Mouse (Mus musculus) gastrocnemius, postnatal 10 days (tissue): ENCODE results near the gene Spdya. TPM values are rescaled to one million over a fixed set of nuclear protein-coding genes. Genes with fewer than 3 reads are reported as not detected.
A peak's percentile ranks its signal among the peaks of the same experiment; 100 is the strongest.
"Not testable (repeated sequence)": the region's sequence is repeated elsewhere in the genome, so short reads cannot be mapped to it uniquely, and the experiment has no call there.

Experiments used
- DNase-seq: peaks from one replicate; pipeline ENCODE4 v3.0.0; 2021; ENCODE audit warnings: mixed read lengths
- long read RNA-seq, 2 experiments: library from polyadenylated mRNA; stranded (forward); transcript quantifications; one replicate each; pipeline ENCODE4 v2.0.0; 2021
- total RNA-seq, 2 experiments: library from RNA; stranded (reverse); gene quantifications; 2 replicates each; pipeline ENCODE4 v1.2.3; 2021

Spdya gene
- under 1 TPM; 0.12 to 0.32 TPM for total RNA-seq
- long read RNA-seq, experiment 1, partial matches to known transcripts, result 0 of 1 reads
- long read RNA-seq, experiment 1, other reads (novel, unspliced or antisense), result 0 of 1 reads
- long read RNA-seq, experiment 2, partial matches to known transcripts, result 0 of 1 reads
- long read RNA-seq, experiment 2, other reads (novel, unspliced or antisense), result 1 of 1 reads

DNA sequence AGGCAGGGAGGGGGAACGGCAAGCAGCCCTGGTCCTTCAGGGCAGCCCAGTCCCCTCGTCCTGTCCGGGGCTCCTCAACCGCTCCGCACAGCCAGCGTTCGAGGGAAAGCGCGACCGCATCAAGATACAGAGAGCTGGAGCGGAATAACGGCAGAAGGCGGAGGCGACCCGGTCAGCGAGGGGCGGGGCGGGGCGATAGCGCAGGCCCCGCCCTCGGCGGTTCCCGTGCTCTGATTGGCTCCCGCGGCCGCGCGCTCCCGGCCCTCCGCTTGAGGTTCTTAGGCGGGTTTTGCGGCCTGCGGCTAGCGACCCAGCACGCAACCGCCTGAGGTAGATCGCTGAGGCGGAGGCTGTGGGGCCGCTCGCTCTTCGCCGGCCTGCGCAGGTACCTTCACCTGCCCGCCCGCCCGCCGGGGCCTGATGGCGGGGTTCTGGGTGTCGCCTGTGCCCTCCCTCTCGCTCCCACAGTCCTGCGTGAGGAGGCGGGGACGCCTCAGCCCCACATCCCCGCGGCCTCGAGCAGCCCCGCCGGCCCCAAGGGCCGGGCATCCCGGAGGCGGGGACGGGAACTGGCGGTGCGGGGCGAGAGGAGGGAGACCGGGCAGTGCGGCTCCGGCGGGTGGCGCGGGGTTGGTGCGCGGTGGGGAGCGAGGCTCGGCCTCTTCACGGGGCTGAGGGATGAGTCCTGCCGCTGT, at the start of gene Spdya:
TSS of gene Spdya (plus strand) at position 305 of the 695 bp plus-strand sequence.
- DNase-seq, result peak; percentile 83

DNA sequence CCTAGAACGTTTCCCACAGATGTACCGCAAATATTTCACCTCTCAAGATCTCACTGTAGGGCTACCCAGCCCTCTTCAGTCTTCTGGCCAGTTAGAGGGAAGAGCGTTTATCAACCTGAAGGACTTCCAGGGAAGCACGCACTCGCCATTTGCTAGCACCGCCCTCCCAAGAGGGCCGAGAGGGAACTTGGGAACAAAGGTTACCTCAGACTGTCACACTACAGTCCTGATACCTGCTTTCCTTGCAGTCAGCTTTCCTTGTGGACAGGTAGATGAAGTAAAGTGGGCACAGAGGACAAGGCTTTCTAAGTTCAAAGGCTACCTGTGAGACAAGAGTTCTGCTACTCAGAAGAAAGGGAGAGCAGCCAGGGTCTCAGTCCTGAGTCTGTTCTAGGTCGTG, 45.0 kb upstream of the Spdya start:
- no peak for DNase-seq

DNA sequence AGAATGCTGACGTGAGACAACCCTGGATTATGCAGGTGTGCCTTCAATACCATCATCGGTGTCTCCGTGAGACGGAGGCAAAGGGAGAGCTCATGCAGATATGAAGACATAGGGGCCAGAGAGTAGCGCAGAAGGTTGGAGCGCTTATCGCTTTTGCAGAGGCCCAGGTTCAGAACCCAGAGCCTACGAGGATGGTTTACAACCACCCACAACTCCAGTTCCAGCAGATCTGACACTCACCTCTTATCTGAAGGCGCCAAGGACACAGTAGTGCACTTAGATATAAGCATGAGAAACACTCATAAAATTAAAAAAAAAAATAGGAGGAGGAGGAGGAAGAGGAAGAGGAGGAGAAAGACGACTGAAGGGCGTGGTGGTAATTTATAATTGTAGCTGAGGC, 41.6 kb upstream of the Spdya start:
- DNase-seq, result no peak

DNA sequence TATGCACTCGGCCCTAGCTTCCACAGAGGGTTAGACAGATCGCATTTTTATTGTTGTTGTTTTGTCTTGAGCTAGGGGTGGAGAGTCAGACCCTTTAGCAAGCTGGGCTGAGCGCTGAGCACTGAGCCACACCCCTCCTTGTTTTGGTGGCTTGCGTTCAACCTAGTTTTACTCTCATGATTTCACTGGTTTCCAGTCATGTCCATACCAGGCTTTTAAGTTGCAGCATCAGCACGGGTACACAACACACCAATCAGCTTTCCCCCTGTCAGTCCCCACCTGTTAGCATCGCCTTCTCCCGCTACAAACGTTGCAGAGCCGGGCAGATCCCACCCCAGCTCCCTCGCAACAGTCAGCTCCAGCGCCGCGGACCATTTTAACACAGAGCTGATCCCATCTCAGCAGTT, 25.6 kb upstream of the Spdya start:
- DNase-seq, result no peak

DNA sequence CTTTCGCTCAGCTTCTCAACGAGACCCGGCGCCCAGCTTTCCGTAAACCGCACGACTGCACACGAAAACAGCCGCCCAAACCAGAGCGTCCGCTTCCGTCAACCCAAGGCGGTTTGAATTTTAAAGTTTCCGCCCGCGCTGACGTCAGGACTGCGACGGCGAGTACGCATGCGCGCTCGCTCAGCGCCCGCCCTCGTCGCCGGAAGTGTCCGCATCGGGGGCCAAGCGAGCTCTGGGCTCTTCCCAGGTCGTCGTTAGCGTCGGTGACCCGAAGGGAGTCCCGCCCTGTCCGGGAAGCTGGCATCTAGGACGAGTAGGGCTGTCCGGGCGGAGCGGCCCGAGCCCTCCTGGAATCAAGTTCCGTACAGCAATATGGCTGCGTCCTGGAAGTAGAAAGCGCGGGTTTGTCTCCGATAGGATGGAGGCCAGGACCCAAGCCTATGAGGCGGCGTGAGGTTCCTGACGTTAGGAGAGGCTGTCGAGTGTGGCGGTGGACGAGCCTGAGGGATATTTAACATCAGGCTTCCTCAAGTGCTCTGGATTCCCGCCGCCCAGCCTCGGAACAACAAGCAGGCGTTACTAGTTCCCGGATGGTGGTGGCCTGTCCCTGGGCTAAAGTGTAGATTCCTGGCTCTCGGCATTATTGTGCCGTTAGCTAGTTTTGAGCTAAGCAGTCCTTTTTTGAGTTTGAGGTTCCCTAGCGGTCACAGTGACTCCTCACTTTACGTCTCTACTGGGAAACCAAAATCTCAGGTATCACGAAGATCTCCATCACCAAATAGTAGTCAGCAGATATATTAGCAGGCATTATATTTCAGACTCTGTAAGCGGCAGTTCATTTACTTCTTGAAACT, 24.9 kb upstream of the Spdya start, which contains the start of gene Ndc80:
TSS of gene Ndc80 (minus strand) at position 147 of the 854 bp plus-strand sequence.
- DNase-seq, result peak; percentile 91

DNA sequence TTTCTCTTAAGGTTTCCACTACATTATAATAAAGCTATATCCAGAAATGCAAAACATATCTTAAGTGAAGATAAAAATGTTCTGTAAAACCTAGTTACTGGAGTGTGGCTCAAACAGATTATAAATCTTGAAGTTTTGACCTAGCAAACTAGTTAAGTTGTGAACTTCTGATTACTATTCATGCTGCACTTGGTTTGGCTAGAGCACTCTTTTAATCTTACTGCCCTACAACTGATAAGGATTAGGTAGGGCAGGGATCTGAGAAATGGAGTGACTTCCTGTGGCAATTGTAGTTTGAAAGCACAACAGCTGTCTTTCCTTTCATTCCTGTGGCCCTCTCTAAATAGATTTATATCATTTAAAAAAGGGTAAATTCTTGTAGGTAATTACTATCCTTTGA, 23.8 kb upstream of the Spdya start:
- no peak for DNase-seq

DNA sequence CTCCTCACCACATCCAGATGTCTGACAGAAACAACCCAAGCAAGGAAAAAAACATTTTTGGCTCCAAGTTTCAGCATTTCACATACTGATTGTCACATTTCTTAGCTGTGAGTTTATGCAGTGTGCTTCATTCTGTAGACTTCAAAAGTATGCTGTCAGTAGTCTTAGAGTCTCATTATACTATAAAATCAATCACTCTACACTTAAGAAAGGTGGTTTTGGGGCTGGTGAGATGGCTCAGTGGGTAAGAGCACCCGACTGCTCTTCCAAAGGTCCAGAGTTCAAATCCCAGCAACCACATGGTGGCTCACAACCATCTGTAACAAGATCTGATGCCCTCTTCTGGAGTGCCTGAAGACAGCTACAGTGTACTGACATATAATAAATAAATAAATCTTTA, 16.3 kb upstream of the Spdya start:
- DNase-seq, result not testable (repeated sequence)

DNA sequence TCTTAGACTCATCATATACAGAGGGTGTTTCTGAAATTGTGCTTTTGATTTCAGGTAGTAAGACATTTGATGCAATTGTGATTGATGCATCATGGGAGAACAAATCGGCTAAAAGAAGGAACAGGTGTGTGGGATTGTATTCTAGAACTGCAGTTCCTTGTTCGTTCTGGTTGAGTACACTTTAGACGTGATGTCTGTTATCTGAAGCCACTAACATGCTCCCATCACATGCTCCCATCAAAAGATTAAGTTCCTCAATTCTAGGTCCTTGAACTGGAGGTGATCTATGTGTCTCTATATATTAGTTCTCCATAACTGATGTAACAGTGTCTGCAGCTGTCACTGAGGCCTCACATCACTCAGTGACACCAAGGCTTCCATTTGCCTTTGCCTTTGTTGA, 14.7 kb upstream of the Spdya start:
- DNase-seq, result no peak

DNA sequence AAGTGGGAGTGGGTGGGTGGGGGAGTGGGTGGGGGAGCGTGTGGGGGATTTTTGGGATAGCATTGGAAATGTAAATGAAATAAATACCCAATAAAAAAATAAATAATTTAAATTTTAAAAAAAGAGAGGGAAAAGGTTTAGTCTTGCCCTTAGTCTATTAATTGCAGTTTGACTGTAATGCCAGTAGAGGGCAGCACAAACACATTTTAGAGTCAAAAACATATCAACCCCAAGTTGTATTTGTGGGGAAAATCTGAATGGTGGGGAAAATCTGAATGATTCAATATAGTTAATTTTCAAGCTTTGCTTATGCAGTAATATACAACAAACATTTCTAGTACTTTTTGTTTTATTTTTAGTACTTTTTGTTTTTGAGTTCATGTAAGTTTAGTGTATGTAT, 3.3 kb upstream of the Spdya start:
- no peak for DNase-seq

DNA sequence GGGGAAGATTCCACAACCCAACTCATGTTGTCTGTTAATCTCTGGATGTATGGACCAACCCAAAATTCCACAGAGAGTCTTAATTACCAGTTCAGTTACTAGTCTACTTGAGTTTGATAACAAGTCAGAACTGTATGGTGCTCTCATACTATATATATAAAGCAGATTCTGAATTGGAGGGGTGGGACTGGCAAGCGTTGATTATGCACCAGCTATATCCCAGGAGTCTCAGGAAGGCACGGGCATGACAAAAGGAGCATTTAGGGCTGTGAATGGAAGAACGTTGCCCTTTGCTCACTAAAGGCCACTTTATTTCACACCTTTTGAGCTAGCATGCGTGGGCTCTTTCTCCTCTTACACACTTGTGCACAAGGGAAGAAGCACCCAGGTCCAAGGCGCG, 511 bp upstream of the Spdya start:
- DNase-seq, result no peak

DNA sequence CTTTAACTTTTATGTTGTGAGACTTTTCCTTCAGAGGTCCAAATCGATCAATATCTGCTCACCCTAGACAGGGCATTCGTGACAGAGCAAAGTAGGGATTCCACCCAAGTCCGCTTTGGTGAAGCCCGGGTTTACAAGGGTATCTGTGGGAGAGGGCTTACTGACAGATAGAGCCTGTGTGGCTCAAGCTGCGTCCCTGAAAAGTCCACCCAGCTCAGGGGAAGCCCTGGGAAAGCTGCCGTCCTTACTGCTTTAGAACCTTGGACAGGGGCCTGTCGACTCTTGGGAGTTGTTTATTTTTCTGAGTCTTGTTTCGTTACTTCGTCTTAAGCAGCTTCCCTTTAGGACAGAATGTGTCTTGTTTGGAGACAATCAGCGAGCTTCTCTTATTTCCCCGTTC, 1.0 kb downstream of the Spdya start:
- DNase-seq, result no peak

DNA sequence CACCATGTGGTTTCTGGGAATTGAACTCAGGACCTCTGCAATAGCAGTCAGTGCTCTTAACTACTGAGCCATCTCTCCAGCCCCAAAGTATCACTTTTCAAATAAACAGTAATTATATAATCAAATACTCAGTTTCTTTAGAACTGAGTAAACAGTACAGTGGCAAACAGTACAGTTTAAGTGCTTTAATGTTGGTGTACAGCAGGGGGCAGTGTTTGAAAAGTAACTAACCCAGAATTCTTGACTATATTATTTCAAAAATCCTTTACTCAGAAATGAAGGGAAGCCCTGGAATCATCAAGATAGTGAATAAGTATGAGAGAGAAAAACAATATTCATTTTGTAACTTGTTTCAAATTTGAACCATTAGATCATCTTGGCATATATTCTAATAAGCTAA, 9.8 kb downstream of the Spdya start:
- peak; percentile 10 for DNase-seq

DNA sequence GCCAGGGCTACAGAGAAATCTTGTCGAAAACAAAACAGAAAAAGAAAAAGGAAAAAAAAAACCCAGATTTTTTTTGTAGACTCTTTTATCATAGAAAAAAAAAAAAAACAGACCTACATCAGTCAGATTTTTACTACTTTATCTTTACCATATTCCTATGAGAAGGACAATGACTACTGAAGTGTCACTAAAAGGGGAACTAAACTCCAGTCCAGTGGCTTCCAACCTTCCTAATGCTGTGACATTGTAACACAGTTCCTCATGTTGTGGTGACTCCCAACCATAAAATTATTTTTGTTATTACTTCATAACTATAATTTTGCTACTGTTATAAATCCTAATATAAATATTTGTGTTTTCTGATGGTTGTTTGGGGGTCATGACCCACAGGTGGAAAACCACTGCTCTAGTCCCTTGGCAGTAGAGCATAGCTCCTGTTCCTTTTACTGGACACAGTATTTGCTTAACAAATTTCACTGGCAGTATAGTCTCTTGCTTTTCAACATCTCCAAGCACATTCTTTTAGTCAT, 27.4 kb downstream of the Spdya start:
- no peak for DNase-seq

DNA sequence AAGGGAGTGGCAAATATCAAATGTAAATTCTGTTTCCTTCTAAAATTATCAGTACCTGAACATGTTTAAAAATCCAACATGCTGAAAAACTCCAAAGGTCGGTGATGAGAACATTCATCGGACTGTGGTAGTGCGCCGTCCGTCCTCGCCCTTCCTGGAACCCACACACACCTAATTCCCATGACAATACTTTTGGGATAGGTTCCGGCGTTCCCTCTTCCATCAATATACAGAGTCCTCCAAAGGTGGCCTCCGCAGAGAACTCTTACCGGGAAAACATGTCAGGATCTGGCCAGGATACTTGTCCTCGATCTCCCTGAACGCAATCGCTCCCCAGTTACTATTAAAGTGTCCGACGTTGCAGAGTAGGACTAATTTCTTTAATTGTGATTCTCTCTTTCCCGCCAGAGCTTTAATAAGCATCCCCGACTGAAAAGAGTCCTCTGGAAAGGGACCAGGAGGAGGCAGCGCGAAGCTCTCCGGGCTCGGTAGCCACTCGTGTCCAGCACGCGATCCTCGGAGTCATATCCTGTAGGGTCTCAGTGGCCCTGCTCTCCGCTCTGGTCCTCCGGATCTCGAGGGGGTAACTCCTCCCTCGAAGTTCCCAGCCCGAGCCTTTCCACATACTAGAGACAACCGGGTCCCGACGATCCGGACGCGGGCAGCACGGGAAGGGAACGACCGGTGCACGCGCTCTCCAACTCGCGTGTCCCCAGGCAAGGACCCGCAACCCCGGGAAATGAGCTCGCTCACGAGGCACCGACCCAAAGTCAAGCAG, 46.2 kb downstream of the Spdya start:
- no peak for DNase-seq

DNA sequence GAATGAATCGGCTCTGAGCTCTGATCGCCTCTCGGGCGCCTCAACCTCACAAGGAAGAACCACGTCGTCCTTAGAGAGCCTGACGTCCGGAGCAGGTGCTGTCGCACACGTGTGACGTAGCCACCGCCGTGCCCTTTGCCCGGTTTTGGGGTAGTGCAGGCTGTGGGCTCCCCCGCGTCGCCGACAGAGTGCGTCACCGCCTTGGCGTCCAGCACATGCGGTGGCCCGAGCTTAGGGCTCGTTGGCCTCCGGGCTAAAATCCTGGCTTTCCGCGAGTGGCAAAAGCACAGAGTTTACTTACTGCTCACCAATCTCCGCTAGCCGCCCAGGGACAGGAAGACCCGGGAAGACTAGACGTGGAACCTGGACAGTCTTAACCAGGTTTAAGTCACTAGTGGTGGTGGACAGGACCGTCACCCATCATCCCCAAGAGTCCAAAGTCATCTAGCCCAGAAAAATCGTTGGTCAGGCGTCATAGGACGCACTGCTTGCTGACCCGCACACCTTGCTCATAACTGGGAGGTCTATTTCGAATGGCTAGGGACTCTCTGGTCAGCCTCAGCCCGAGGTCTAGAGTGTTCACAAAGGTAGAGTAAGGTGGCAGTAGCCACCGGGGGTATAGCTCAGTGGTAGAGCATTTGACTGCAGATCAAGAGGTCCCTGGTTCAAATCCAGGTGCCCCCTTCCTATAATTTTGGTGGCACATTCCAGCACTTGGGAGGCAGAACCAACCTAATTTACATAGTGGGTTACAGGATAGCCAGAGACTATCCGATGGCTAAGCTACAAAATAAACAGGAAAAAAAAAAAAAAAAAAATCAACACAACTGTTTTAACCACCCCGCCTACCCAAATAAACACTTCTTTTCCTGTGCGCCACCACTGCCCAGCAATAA, 47.0 kb downstream of the Spdya start:
- DNase-seq, result peak; percentile 68

DNA sequence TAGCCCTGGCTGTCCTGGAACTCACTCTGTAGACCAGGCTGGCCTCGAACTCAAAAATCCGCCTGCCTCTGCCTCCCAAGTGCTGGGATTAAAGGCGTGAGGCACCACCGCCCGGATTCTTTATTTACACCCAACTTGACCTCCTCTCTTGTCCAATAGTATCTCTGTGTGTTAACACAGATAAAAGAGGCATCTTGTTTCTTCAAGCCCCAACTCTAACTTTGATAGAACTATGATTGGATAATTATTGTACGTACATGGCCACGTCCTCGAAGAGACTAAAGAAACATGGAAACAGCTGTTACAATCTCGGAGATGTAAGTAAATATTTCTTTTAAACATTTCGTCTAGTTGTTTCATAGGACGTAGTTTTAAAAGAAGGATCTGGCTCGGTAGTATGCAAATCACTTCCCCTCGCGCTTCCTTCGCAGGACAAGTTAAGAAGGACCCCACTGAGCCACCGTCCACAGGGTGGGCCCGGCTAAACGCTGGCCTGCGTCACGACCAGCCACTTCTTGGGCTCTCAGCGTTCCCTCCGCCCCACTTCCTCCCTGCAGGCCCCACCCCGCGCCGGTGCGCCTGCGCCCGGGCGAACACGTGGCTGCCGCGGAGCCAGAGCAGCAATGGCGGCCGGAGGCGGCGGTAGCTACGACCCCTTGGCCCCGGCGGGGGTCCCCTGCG, 63.9 kb downstream of the Spdya start, which contains the start of gene Wdr43:
TSS of gene Wdr43 (plus strand) at position 258 of the 681 bp plus-strand sequence.
- peak; percentile 95 for DNase-seq

DNA sequence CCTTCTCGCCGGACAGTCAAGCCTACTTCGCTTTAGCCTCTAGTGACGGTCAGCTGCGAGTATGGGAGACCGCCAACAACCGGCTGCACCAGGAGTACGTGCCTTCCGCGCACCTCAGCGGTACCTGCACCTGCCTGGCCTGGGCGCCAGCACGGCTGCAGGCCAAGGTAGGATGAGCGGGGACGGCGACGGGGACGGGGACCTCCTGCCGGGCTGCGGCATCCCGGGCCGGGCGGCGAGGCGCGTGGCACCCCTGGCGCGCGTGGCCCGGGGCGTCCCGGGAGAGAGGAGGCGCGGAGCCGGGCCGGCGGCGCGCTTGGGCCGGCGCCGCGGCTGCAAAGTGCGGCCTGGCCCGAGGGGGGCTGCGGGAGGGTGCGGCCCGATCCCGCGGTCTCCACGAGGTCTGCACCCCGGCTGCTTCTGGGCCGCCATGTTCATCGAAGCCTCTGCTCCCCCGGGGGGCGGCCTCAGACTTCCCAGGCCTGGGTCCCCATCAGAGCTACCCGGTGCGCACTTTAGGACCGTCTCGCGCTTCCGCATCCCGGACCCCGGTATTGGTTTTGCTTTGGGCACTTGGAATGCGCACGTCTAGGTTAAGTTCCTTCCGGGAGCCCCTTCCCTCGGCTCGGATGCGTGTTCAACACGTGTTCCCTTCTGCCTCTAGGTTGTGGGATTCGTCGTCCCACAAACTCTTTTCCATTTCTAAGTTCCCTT, 64.6 kb downstream of the Spdya start:
- peak; percentile 26 for DNase-seq

DNA sequence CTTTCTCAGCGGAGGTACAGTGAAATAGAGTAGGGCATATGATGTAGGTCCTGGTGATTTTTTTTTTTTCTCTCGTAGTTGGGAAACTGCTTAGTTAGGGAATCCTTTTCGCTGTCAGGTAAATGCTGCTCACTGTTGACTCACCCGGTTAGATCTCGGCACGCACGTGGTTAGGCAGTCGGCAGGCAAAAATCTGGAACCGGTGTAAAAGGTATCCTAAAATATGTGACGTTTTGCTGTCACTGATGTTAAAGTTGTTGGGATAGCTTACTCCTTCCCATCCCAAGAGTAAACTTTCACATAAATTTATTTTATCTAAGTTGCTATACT, 65.1 kb downstream of the Spdya start:
- DNase-seq, result no peak

DNA sequence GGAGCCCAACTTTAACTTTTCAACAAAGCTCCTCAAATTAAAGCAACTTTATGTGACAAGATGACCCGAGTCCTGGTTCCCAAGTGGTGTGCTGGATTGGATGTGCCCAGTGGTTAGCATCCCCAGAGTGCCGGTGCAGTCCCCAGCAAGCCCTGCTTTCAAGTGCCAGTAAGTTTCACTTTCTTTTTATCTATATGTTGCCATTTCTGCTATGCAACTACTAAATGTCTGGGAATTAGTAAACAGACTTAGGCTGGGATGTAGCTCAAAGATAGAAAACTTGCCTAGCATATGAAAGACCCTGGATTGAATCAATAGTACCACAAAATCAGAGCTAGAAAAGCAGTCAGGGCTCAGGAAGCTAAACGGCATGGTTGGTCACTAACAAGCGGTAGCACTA, 66.1 kb downstream of the Spdya start:
- no peak for DNase-seq

DNA sequence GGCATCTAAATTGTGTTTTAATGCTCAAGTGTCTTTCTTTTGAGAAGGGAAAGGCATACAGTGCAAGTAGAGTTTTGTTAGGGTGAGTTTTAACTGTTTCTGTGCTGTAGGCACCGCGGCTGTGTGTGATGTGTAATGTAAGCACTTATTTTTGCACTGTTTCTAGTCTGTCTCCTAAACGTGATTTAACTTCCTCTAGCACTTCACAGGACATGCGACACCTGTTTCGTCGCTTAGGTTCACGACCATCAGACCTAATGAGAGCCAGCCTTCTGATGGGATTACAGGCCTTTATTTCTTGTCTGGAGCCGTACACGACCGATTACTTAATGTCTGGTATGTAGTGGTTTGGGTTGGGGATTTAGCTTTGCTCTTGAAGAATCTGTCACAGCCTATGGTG, 79.9 kb downstream of the Spdya start:
- DNase-seq, result no peak
